Mouse (Mus musculus) forebrain, postnatal 0 days (tissue): ENCODE data around the gene Ctnnal1. TPM values are rescaled to one million over a fixed set of nuclear protein-coding genes. Genes with fewer than 3 reads are reported as not detected.
A peak's percentile ranks its signal among the peaks of the same experiment; 100 is the strongest.

Source experiments
- ATAC-seq: fragments of 200-750 bp; cut with Nextera tagmentation; 2 replicates; pipeline ENCODE4 v1.8.0; 2017; ENCODE audit warnings: mild to moderate bottlenecking, moderate library complexity
- DNase-seq: peaks from one replicate; pipeline ENCODE4 v3.0.0-alpha.2; 2015
- H3K27ac ChIP-seq: fragments of 300-500 bp; sonication (generic); 2 replicates; pipeline ENCODE4 v1.5.1; 2014; ENCODE audit warnings: low read depth, mild to moderate bottlenecking, antibody characterized with exemption, low read length, moderate library complexity, mixed read lengths
- H3K27me3 ChIP-seq: fragments of 300-500 bp; sonication (generic); 2 replicates; pipeline ENCODE4 v1.6.1; 2014; ENCODE audit warnings: mild to moderate bottlenecking, low read length, mixed read lengths; ENCODE audit not compliant: insufficient read depth
- H3K36me3 ChIP-seq: fragments of 300-500 bp; sonication (generic); 2 replicates; pipeline ENCODE4 v1.6.1; 2014; ENCODE audit warnings: mild to moderate bottlenecking, moderate library complexity; ENCODE audit not compliant: insufficient read depth
- H3K4me1 ChIP-seq: fragments of 300-500 bp; sonication (generic); 2 replicates; pipeline ENCODE4 v1.6.1; 2014; ENCODE audit warnings: antibody characterized with exemption; ENCODE audit not compliant: insufficient read depth
- H3K4me2 ChIP-seq: fragments of 300-500 bp; sonication (generic); 2 replicates; pipeline ENCODE4 v1.6.1; 2014; ENCODE audit warnings: low read depth, mild to moderate bottlenecking, moderate library complexity
- H3K4me3 ChIP-seq: fragments of 300-500 bp; sonication (generic); 2 replicates; pipeline ENCODE4 v1.5.1; 2014; ENCODE audit warnings: low read depth, low read length, mixed read lengths
- H3K9ac ChIP-seq: fragments of 300-500 bp; sonication (generic); 2 replicates; pipeline ENCODE4 v1.6.1; 2014; ENCODE audit warnings: mild to moderate bottlenecking
- H3K9me3 ChIP-seq: fragments of 300-500 bp; sonication (generic); 2 replicates; pipeline ENCODE4 v1.6.1; 2016; ENCODE audit warnings: low read length
- CTCF ChIP-seq: sonication (generic); IDR thresholded peaks from 2 replicates; pipeline ENCODE4 v1.5.1; 2016; ENCODE audit warnings: antibody characterized with exemption, control low read depth, low read depth
- WGBS: fragments of 180-500 bp; shearing (Covaris S2); extraction: QIAGEN DNeasy Blood & Tissue Kit; methylation state at CpG from one replicate; pipeline ENCODE4 v1.1.7; 2014; 5-methylcytosine and 5-hydroxymethylcytosine counted together
- polyA plus RNA-seq: library from polyadenylated mRNA; unstranded; fragments of >200 nt; fragmentation: Nextera tagmentation; extraction: Ambion mirVana; gene quantifications from 2 replicates; pipeline ENCODE4 v1.2.1, GENCODE M21; 2015
- total RNA-seq: library from RNA; depleted of rRNA; stranded (reverse); fragments of >200 nt; gene quantifications from 2 replicates; pipeline ENCODE4 v1.2.3, GENCODE M21; 2014; rRNA removed

The Ctnnal1 gene
- 9.2 and 14.5 TPM in 2 replicates for total RNA-seq
- polyA plus RNA-seq = 5.3 and 8.5 TPM in 2 replicates

DNA sequence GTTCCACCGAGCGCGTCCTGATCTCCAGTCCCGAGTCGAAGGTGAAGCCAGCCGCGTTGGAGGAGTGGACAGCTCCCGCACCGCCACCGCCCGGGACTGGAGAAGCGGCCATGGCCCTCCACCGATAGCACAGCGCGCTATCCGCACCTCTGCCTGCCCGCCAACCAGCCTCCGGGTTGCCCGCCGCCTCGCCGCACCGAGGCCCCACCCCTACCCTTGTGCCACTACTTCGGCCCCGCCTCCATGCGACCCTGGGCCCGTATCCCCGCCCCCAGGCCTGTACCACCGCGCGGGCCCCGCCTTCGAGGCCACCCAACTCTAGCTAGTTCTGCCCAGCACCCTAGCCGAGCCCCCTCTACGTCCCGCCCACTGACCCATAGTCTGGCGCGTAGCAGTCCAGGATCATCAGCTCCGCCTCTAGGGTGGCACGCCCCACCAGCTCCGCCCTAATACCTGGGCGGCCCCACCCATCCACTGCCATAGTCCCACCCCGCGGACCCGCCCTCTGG is at the start of gene Ctnnal1:
Ctnnal1 (minus strand) TSS at position 186 of the 509 bp plus-strand sequence.
- Histone ChIP-seq H3K4me2 (peak within 1 kb of the TSS; percentile 92), H3K4me1 (peaks cover 10% of the 10 kb centered on the region), H3K36me3 (no peaks in the 10 kb centered on the region), H3K27me3 (no peaks in the 10 kb centered on the region), H3K9ac (peak within 1 kb of the TSS; percentile 85), H3K27ac (peak within 1 kb of the TSS; percentile 69), H3K9me3 (no peaks in the 10 kb centered on the region), H3K4me3 (peak within 1 kb of the TSS; percentile 73)
- peak; percentile 92 for ATAC-seq
- DNase-seq = no peak
- no peak for TF ChIP-seq CTCF
- 1% methylated on average over 30 of the region's 45 CpGs for WGBS

DNA sequence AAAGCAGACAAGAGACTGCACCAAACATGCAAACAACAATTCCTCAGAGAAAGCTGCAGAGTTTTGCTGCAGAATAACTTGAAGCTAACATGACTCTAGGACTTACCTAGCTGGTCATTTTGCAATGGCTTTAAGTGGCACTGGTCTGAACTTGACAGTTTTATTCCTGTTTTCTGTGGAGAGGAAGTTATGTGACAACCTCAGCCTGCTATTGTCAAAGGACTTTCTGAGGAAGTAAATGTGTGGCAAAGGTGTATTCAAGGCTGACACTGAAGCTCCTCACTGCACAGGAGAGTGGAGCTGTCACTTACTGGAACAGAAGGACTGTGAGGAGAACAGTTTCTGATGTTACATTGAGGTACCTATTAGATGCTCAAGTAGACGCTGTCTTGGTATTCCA is 49.8 kb upstream of the Ctnnal1 start:
- Histone ChIP-seq H3K36me3 (peaks cover 50% of the 10 kb centered on the region), H3K9me3 (no peaks in the 10 kb centered on the region), H3K4me3 (no peak overlapping the region), H3K4me1 (no peaks in the 10 kb centered on the region), H3K27me3 (no peaks in the 10 kb centered on the region), H3K4me2 (no peak overlapping the region), H3K27ac (no peak overlapping the region), H3K9ac (no peak overlapping the region)
- no peak for DNase-seq
- ATAC-seq = no peak
- TF ChIP-seq CTCF = no peak
- WGBS = 82% methylated on average over 1 of the region's 1 CpGs

DNA sequence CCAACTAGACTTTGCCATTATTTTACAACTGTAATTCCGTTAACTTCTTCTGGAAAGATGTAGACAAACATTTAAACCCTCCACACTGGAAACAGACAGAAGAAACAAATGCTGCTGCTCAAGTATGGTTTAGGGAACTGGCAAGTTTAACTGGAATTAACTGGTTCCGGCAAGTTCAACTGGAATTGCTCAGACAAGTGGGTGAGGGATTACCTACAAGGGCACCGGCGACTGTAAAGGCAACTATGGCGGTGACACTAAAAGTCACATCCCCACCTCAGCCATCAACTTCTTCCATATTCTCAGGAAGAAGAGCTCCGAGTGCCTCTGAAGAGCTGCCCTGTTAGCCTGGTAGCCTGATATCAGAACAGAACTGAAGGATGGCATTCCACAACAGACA is 49.4 kb upstream of the Ctnnal1 start:
- Histone ChIP-seq H3K9me3 (no peaks in the 10 kb centered on the region), H3K27me3 (no peaks in the 10 kb centered on the region), H3K36me3 (peaks cover 54% of the 10 kb centered on the region), H3K9ac (no peak overlapping the region), H3K4me3 (no peak overlapping the region), H3K27ac (no peak overlapping the region), H3K4me1 (no peaks in the 10 kb centered on the region), H3K4me2 (no peak overlapping the region)
- TF ChIP-seq CTCF = no peak
- no peak for ATAC-seq
- 93% methylated on average over 6 of the region's 6 CpGs for WGBS
- no peak for DNase-seq

DNA sequence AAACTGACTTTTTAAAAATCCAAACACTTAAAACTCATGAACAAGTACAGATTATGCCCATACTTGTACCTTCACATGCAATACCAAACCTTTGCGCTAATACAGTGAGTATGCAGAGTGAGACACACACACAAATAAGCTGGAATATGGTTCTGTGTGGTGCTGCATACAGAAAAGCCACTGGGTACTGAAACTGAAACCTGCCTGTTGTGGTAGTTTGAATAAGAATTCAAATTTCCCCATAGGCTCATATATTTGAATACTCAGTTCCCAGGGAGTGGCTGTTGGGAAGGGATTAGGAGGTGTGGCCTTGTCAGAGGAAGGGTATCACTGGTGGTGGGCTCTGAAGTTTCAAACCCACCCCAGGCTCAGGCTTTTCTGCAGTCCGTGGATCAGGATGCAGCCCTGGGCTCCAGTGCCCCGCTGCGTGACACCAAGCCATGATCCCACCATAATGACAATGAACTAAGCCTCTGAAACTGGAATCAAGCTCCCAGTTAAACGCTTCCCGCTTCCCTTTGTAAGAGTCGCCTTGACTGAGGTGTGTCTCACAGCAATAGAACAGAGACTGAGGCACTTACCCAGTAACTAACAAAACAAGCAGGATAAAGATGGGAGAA is 47.5 kb upstream of the Ctnnal1 start:
- Histone ChIP-seq H3K9me3 (no peaks in the 10 kb centered on the region), H3K27ac (no peak overlapping the region), H3K36me3 (peaks cover 57% of the 10 kb centered on the region), H3K9ac (no peak overlapping the region), H3K27me3 (no peaks in the 10 kb centered on the region), H3K4me1 (no peaks in the 10 kb centered on the region), H3K4me3 (no peak overlapping the region), H3K4me2 (no peak overlapping the region)
- TF ChIP-seq CTCF = no peak
- no peak for DNase-seq
- 81% methylated on average over 7 of the region's 7 CpGs for WGBS
- ATAC-seq = no peak

DNA sequence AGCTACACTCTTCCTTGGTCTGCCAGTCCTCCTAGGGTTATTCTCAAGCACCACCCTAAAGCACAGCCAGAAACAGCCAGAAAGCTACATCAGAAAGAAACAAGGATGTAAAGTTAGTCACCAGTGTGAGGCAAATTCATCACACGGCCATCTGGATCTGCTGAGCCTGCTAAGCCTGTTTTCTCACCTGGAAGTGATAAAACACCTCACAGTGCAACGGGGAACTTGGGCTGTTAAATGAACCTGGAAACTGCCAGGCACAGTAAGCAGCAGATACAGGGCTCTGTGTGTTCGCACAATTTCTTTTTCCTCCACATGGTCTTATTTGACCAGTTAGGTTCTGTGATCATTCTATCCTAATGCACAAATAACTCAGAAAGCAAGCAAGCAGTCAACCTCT is 44.6 kb upstream of the Ctnnal1 start:
- DNase-seq (no peak), ATAC-seq (no peak)
- WGBS = 84% methylated on average over 3 of the region's 3 CpGs
- Histone ChIP-seq H3K4me3 (no peak overlapping the region), H3K4me2 (no peak overlapping the region), H3K36me3 (peaks cover 51% of the 10 kb centered on the region), H3K4me1 (no peaks in the 10 kb centered on the region), H3K27ac (no peak overlapping the region), H3K9ac (no peak overlapping the region), H3K27me3 (no peaks in the 10 kb centered on the region), H3K9me3 (no peaks in the 10 kb centered on the region)
- no peak for TF ChIP-seq CTCF

DNA sequence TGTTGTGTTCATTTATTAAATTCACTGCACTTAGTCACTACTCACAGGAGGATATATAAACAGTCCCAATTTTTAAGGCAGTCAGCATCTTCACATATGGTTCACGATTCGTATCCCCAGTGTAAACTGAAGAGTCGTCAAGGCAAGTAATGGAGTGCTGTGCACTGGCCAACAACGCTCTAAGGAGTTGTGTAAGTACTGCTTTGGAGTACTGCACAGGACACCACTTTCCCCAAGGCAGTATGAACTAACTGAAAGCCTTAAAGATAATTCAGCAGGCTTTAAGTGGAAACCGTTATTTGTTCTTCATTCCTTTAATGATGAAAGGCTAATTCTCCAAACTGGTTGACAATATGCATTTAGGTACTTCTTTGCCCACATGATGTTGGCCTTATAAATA is 42.7 kb upstream of the Ctnnal1 start:
- TF ChIP-seq CTCF = no peak
- H3K36me3 ChIP-seq = peaks cover 54% of the 10 kb centered on the region
- H3K9me3 ChIP-seq = no peaks in the 10 kb centered on the region
- WGBS = 91% methylated on average over 5 of the region's 5 CpGs
- H3K4me1 ChIP-seq = no peaks in the 10 kb centered on the region
- H3K4me3 ChIP-seq = no peak overlapping the region
- no peak overlapping the region for H3K27ac ChIP-seq
- no peaks in the 10 kb centered on the region for H3K27me3 ChIP-seq
- no peak overlapping the region for H3K9ac ChIP-seq
- H3K4me2 ChIP-seq = no peak overlapping the region
- DNase-seq (no peak), ATAC-seq (no peak)

DNA sequence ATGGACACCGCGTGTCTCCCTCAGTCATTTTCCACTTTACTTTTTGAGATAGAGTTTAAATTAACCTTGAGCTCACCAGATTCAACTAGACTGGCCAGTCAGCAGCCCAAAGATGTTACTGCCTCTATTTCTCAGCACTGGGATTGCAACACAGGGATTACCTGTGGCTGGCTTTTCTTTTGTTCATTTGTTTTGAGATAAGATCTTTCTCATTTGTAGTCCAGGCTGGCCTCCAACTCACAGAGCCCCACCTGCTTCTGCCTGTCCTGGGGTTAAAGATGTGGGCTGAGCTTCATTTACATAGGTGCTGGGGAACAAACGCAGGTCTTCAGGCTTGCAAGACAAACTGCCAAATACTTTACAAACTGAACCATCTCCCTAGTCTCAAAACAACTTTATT is 41.9 kb upstream of the Ctnnal1 start:
- H3K27ac ChIP-seq = no peak overlapping the region
- no peaks in the 10 kb centered on the region for H3K9me3 ChIP-seq
- no peak overlapping the region for H3K4me3 ChIP-seq
- DNase-seq = no peak
- no peaks in the 10 kb centered on the region for H3K27me3 ChIP-seq
- no peak overlapping the region for H3K4me2 ChIP-seq
- H3K4me1 ChIP-seq = no peaks in the 10 kb centered on the region
- TF ChIP-seq CTCF = no peak
- 96% methylated on average over 3 of the region's 3 CpGs for WGBS
- H3K9ac ChIP-seq = no peak overlapping the region
- H3K36me3 ChIP-seq = peaks cover 54% of the 10 kb centered on the region
- ATAC-seq = no peak
